Mouse (Mus musculus): ENCODE results near the gene Cdc123. TPM values are rescaled to one million over a fixed set of nuclear protein-coding genes. Genes with fewer than 3 reads are reported as not detected.

The Cdc123 gene
- polyA plus RNA-seq (2015; fragmentation: Illumina TruSeq; extraction: RNeasy Lipid Tissue Mini Kit (QIAGEN cat#74804); ENCODE audit: insufficient read depth, low replicate concordance), result 133 TPM

DNA sequence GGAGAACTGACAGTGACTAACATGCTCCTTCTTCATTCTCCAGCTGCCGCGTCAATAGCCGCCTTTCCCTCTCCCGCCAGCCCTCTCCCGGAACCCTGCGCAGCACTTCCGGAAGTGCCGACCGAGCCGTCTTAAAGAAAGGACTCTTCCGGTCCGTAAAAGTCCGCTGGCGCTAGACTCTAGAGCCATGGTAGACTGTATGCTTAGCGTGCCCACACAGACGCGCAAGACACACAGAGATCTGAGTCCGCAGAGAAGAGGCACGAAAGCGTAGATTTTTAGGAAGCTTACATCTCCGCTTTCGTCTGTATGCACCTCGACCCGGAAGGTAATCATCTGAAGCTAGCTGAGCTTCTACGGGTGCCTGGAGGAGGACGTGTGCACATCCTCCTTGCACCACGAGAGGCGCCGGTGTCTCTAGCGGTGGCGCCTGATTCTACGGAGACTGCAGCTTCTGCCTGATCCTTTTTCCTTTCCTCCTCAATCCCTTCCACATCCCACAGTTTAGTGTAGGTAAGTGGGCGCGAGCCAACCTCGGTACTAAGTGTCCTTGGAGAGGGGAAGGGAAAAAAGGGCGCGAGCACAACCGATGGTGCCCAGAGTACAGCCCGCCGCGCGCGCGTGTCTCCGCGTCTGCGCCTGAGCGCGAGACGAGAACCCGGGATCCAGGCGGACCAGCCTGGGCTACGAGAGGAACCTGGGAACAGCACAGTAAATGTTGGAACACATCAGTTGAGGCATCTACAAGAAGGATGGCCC lies at the start of gene Cdc123, which contains the start of gene Nudt5:
Gene Cdc123, minus strand, starts transcription at position 292 of the 759 bp plus-strand sequence.
Gene Nudt5, plus strand, starts transcription at position 147 of the 759 bp plus-strand sequence.

DNA sequence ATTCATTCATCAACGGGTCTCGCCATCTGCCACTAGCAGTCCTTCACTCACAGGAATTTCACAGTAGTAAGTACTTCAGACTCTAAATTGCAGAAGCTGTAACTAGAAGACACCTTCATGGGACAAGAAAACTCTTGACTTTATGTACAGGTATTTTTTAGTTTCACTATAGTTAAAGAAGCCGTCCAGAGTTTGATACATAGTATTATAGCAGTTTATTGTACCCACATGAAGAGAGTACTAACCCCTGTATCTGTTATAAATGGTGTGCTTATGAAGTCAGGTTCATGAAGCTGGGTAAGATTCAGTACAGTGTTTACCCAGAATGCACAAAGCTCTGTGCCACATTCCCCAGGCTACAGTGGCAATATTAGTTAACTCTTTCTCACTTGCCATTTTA lies 17.9 kb upstream of the Cdc123 start, which contains the start of gene Gm13199:
Gene Gm13199, minus strand, starts transcription at position 101 of the 400 bp plus-strand sequence.

Other genes starting within 250 kb of the Cdc123 start
- gene Camk1d, start 130.6 kb downstream of the Cdc123 start, polyA plus RNA-seq (2015; fragmentation: Illumina TruSeq; extraction: RNeasy Lipid Tissue Mini Kit (QIAGEN cat#74804); ENCODE audit: insufficient read depth, low replicate concordance), result 22.1 TPM
- gene Nudt5, start 145 bp downstream of the Cdc123 start, polyA plus RNA-seq (2015; fragmentation: Illumina TruSeq; extraction: RNeasy Lipid Tissue Mini Kit (QIAGEN cat#74804); ENCODE audit: insufficient read depth, low replicate concordance), result 34.4 TPM
- 1.6 TPM for gene Gm13199, start 17.8 kb upstream of the Cdc123 start, polyA plus RNA-seq (2015; fragmentation: Illumina TruSeq; extraction: RNeasy Lipid Tissue Mini Kit (QIAGEN cat#74804); ENCODE audit: insufficient read depth, low replicate concordance)
- gene Sec61a2, start 50.3 kb upstream of the Cdc123 start, polyA plus RNA-seq (2015; fragmentation: Illumina TruSeq; extraction: RNeasy Lipid Tissue Mini Kit (QIAGEN cat#74804); ENCODE audit: insufficient read depth, low replicate concordance), result 39.0 TPM
- gene Dhtkd1, start 97.6 kb upstream of the Cdc123 start, polyA plus RNA-seq (2015; fragmentation: Illumina TruSeq; extraction: RNeasy Lipid Tissue Mini Kit (QIAGEN cat#74804); ENCODE audit: insufficient read depth, low replicate concordance), result 0.91 TPM
- 50.3 TPM for gene Upf2, start 106.3 kb upstream of the Cdc123 start, polyA plus RNA-seq (2015; fragmentation: Illumina TruSeq; extraction: RNeasy Lipid Tissue Mini Kit (QIAGEN cat#74804); ENCODE audit: insufficient read depth, low replicate concordance)

Data from spleen, adult 10 weeks (tissue).